Mouse (Mus musculus) liver, postnatal 0 days (tissue): ENCODE results near the gene Gm5788.
"Not testable (repeated sequence)": the region's sequence is repeated elsewhere in the genome, so short reads cannot be mapped to it uniquely, and the experiment has no call there.

Source experiments
- CTCF ChIP-seq: sonication (generic); IDR thresholded peaks from 2 replicates; pipeline ENCODE4 v1.5.1; 2016; ENCODE audit warnings: antibody characterized with exemption, low read depth
- EP300 ChIP-seq: IDR thresholded peaks from 2 replicates; pipeline ENCODE4 v1.6.1; 2016; ENCODE audit warnings: antibody characterized with exemption, low read depth, mild to moderate bottlenecking

DNA sequence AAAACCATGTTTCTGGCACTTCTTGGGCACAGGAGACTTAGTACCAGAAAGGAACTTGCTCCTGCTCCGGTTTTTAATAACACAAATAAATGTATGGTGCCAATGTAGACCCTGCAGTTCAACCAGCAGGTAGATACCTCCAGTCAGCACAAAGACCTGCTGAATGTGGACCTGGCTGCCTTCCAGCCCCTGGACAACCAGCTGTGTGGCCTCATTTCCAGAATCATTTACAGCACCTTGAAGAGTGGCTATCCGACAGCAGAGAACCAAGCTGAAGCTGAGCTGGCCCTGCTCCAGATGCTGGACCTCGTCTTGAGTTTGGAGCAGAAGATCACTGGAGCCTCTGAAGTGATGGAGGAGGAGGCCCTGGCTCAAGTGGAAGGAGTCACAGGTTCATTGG lies 25.1 kb downstream of the Gm5788 start:
- not testable (repeated sequence) for TF ChIP-seq CTCF, EP300
